Mouse (Mus musculus) bone marrow, adult 2 months (tissue): ENCODE measurements around the gene Pfas. TPM values are rescaled to one million over a fixed set of nuclear protein-coding genes. Genes with fewer than 3 reads are reported as not detected.

ENCODE experiments used
- H3K27ac ChIP-seq: fragments of 200-500 bp; 2 replicates; pipeline ENCODE4 v1.5.1; 2012; ENCODE audit warnings: low read depth, mild to moderate bottlenecking, control low read depth, inconsistent platforms, low read length; ENCODE audit not compliant: control insufficient read depth, poor library complexity, insufficient read depth
- H3K4me1 ChIP-seq: fragments of 200-500 bp; 2 replicates; pipeline ENCODE4 v1.6.1; 2011; ENCODE audit warnings: low read length; ENCODE audit not compliant: control insufficient read depth, insufficient read depth
- H3K4me3 ChIP-seq: fragments of 200-500 bp; replicated peaks from 2 replicates; pipeline ENCODE3; 2011; ENCODE audit warnings: mild to moderate bottlenecking, low read depth, low read length, control low read depth; ENCODE audit not compliant: control insufficient read depth
- CTCF ChIP-seq: fragments of 200-500 bp; IDR thresholded peaks from 2 replicates; pipeline ENCODE4 v1.5.1; 2011; ENCODE audit warnings: low read length, control low read depth; ENCODE audit not compliant: control insufficient read depth, insufficient read depth
- POLR2A ChIP-seq: fragments of 200-500 bp; IDR thresholded peaks from 2 replicates; pipeline ENCODE4 v1.6.1; 2011; ENCODE audit warnings: low read depth, mild to moderate bottlenecking, control low read depth, low read length, borderline replicate concordance; ENCODE audit not compliant: control insufficient read depth
- WGBS: fragments of 180-500 bp; shearing (Covaris S2); methylation state at CpG from one replicate; pipeline ENCODE4 v1.1.7; 2018; 5-methylcytosine and 5-hydroxymethylcytosine counted together
- polyA plus RNA-seq: library from polyadenylated mRNA; stranded (reverse); fragments of >200 nt; gene quantifications from 2 replicates; pipeline ENCODE4 v1.2.4, GENCODE M21; 2011; ENCODE audit warnings: low replicate concordance; ENCODE audit not compliant: missing spikeins, insufficient read depth, insufficient read length

Gene Pfas
- polyA plus RNA-seq: 26.1 and 34.4 TPM in 2 replicates

- peak; percentile 63; the same call in 1 of the 2 replicates for TF ChIP-seq POLR2A
- no peak for TF ChIP-seq CTCF
- H3K4me1 ChIP-seq: peaks cover 2% of the 10 kb centered on the region; the same call in 1 of the 2 replicates
- WGBS: 9% methylated on average over 38 of the region's 38 CpGs
- H3K27ac ChIP-seq: peak within 1 kb of the TSS; percentile 77
- peak within 1 kb of the TSS; percentile 92 for H3K4me3 ChIP-seq
These were observed at the start of gene Pfas for GRCm38 (mm10) chr11:69008182-69009121. TSS of gene Pfas (minus strand) at chr11:69008460.

- H3K4me1 ChIP-seq: peaks cover 5% of the 10 kb centered on the region
- WGBS: 45% methylated on average over 3 of the region's 3 CpGs
- H3K27ac ChIP-seq: no peak overlapping the region
- TF ChIP-seq CTCF: no peak
- no peak overlapping the region for H3K4me3 ChIP-seq
These were observed 45.6 kb upstream of the Pfas start for GRCm38 (mm10) chr11:69053848-69054247.

GRCm38 (mm10) chr11:69052824-69053421, 44.7 kb upstream of the Pfas start:
- WGBS: 80% methylated on average over 2 of the region's 2 CpGs
- Histone ChIP-seq H3K4me3 (no peak overlapping the region), H3K27ac (no peak overlapping the region), H3K4me1 (peaks cover 5% of the 10 kb centered on the region)
- TF ChIP-seq POLR2A (no peak), CTCF (no peak)

DNA sequence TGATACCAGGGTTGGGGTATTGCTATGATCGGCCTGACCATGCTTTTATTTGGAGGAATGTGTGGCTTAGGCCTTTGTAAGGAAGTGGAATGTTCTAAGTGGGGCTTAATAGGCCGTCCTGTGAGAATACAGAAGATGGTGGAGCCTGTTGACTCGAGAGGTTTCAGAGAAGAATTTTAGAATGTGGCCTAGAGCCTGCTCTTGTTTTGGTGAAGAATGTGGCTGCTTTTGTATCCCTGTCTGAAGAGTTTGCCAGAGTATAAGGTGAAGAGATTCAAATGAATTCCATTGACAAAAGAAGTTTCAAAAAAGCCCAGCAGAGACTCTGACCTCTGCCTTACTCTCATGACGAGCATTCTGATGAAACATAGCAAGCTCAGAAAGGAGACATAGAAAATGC, 43.5 kb upstream of the Pfas start:
- Histone ChIP-seq H3K4me1 (peaks cover 4% of the 10 kb centered on the region), H3K27ac (no peak overlapping the region), H3K4me3 (no peak overlapping the region)
- TF ChIP-seq POLR2A (no peak), CTCF (no peak)
- 85% methylated on average over 4 of the region's 4 CpGs for WGBS

DNA sequence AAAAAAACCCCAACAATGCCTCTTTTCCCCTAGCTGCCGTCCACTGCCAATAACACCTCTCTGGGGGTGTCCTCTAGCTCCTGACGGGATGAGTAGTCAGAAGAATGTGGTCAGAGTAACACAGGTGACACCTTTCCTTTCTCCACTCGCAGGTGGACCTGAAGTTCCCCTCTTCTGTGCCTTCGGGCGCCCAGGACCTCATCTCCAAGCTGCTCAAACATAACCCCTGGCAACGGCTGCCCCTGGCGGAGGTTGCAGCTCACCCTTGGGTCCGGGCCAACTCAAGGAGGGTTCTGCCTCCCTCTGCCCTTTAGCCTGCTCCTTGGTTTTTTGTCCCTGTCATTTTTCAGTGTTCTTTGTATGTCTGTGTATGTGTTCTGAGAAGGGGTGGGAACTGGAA, 42.5 kb upstream of the Pfas start:
- 94% methylated on average over 8 of the region's 8 CpGs for WGBS
- TF ChIP-seq POLR2A (no peak), CTCF (no peak)
- H3K4me3 ChIP-seq: no peak overlapping the region
- H3K4me1 ChIP-seq: peaks cover 4% of the 10 kb centered on the region
- no peak overlapping the region for H3K27ac ChIP-seq

DNA sequence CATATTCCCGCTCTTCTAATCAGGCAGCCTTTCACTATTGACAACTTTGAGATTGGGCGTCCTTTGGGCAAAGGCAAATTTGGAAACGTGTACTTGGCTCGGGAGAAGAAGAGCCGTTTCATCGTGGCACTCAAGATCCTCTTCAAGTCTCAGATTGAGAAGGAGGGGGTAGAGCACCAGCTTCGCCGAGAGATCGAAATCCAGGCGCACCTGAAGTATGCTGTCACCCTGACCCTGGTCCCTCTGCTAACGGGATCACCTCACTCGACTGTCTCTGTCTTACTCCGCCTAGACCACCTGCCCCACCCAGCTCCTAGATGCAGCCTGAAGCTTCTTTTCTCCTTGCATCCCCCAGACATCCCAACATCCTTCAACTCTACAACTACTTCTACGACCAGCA, 39.9 kb upstream of the Pfas start:
- Histone ChIP-seq H3K4me1 (peaks cover 1% of the 10 kb centered on the region; the same call in 1 of the 2 replicates), H3K4me3 (no peak overlapping the region), H3K27ac (no peak overlapping the region)
- 91% methylated on average over 14 of the region's 14 CpGs for WGBS
- TF ChIP-seq POLR2A (no peak), CTCF (no peak)

DNA sequence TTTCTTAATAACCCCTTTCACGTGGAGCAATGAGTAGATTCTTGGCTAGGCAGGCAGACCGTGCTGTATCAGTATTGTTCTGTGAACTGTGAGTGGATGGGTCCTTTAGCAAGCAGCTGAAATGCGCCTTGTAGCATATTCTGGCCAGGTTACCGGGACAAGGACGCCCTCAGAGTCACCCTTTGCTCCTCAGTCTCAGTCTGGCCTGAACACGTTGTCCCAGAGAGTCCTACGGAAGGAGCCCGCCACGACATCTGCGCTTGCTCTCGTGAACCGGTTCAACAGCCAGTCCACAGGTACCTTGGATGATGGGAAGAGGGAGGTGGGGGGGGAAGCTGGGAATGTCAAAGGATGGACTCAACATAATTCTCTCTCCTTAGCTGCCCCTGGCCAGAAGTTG, 39.3 kb upstream of the Pfas start:
- TF ChIP-seq POLR2A (no peak), CTCF (no peak)
- Histone ChIP-seq H3K27ac (no peak overlapping the region), H3K4me3 (peak overlapping the region; percentile 38), H3K4me1 (peaks cover 1% of the 10 kb centered on the region; the same call in 1 of the 2 replicates)
- WGBS: 88% methylated on average over 12 of the region's 12 CpGs

GRCm38 (mm10) chr11:69046395-69046774, 38.1 kb upstream of the Pfas start:
- H3K27ac ChIP-seq: no peak overlapping the region
- TF ChIP-seq POLR2A (no peak), CTCF (no peak)

More at GRCm38 (mm10) chr11:69046395-69046774, 38.1 kb upstream of the Pfas start:
- Histone ChIP-seq H3K4me3 (peak overlapping the region; percentile 85), H3K4me1 (peaks cover 1% of the 10 kb centered on the region; the same call in 1 of the 2 replicates)
- WGBS: 21% methylated on average over 9 of the region's 9 CpGs
